Mouse (Mus musculus): Measurements from ENCODE around the gene Lpo. TPM values are rescaled to one million over a fixed set of nuclear protein-coding genes. Genes with fewer than 3 reads are reported as not detected.

Gene Lpo
- polyA plus RNA-seq, 1 experiment from 2014 or later = 4.5 TPM

GRCm38 (mm10) chr11:87763511-87763987 lies 64.5 kb downstream of the Lpo start:
- ATAC-seq = peak; percentile 57
- Histone ChIP-seq H3K9me3 (ENCODE audit: control insufficient read depth, low read length) (no peaks in the 10 kb centered on the region), H3K27me3 (replicated peaks; ENCODE audit: control insufficient read depth, insufficient read depth, low read length) (no peaks in the 10 kb centered on the region), H3K9ac (ENCODE audit: low read depth, low read length) (peak overlapping the region; percentile 83), H3K36me3 (ENCODE audit: control insufficient read depth, insufficient read depth, low read length) (0 out of 2 replicates have a peak, but pooled peaks cover 3% of the 10 kb centered on the region), H3K4me3 (ENCODE audit: low read length) (peak overlapping the region; percentile 73), H3K27ac (ENCODE audit: low read depth, low read length) (peak overlapping the region; percentile 44), H3K4me1 (ENCODE audit: control insufficient read depth, insufficient read depth, low read depth, low read length) (peaks cover 27% of the 10 kb centered on the region), H3K4me2 (ENCODE audit: low read length) (peak overlapping the region; percentile 93)
- under 1% methylated on average over 17 of the region's 17 CpGs for WGBS

- no peaks in the 10 kb centered on the region for H3K9me3 ChIP-seq (ENCODE audit: control insufficient read depth, low read length)
- peak overlapping the region; percentile 44 for H3K27ac ChIP-seq (ENCODE audit: low read depth, low read length)
- peak overlapping the region; percentile 83 for H3K9ac ChIP-seq (ENCODE audit: low read depth, low read length)
- no peaks in the 10 kb centered on the region for H3K36me3 ChIP-seq (ENCODE audit: control insufficient read depth, insufficient read depth, low read length)
- 31% methylated on average over 12 of the region's 12 CpGs for WGBS
- H3K4me2 ChIP-seq (ENCODE audit: low read length) = peak overlapping the region; percentile 93
- H3K4me3 ChIP-seq (ENCODE audit: low read length) = peak overlapping the region; percentile 73
- peaks cover 27% of the 10 kb centered on the region for H3K4me1 ChIP-seq (ENCODE audit: control insufficient read depth, insufficient read depth, low read depth, low read length)
- ATAC-seq = no peak
- H3K27me3 ChIP-seq (replicated peaks; ENCODE audit: control insufficient read depth, insufficient read depth, low read length) = no peaks in the 10 kb centered on the region
Measured at GRCm38 (mm10) chr11:87762702-87763385, 65.2 kb downstream of the Lpo start.

- peak overlapping the region; percentile 73 for H3K4me3 ChIP-seq (ENCODE audit: low read length)
- H3K27ac ChIP-seq (ENCODE audit: low read depth, low read length) = no peak overlapping the region; the same call in 1 of the 2 replicates
- peak overlapping the region; percentile 83 for H3K9ac ChIP-seq (ENCODE audit: low read depth, low read length)
- no peaks in the 10 kb centered on the region for H3K27me3 ChIP-seq (replicated peaks; ENCODE audit: control insufficient read depth, insufficient read depth, low read length)
- H3K36me3 ChIP-seq (ENCODE audit: control insufficient read depth, insufficient read depth, low read length) = no peaks in the 10 kb centered on the region
- no peak for ATAC-seq
- peak overlapping the region; percentile 93 for H3K4me2 ChIP-seq (ENCODE audit: low read length)
- no peaks in the 10 kb centered on the region for H3K9me3 ChIP-seq (ENCODE audit: control insufficient read depth, low read length)
- 66% methylated on average over 14 of the region's 14 CpGs for WGBS
- H3K4me1 ChIP-seq (ENCODE audit: control insufficient read depth, insufficient read depth, low read depth, low read length) = peaks cover 27% of the 10 kb centered on the region
Measured at GRCm38 (mm10) chr11:87761806-87762701, 66.0 kb downstream of the Lpo start.

- ATAC-seq = no peak
- Histone ChIP-seq H3K9ac (ENCODE audit: low read depth, low read length) (peak overlapping the region; percentile 83), H3K27ac (ENCODE audit: low read depth, low read length) (no peak overlapping the region; the same call in 1 of the 2 replicates), H3K4me2 (ENCODE audit: low read length) (peak overlapping the region; percentile 93), H3K4me3 (ENCODE audit: low read length) (peak overlapping the region; percentile 73), H3K9me3 (ENCODE audit: control insufficient read depth, low read length) (no peaks in the 10 kb centered on the region), H3K4me1 (ENCODE audit: control insufficient read depth, insufficient read depth, low read depth, low read length) (peaks cover 27% of the 10 kb centered on the region), H3K27me3 (replicated peaks; ENCODE audit: control insufficient read depth, insufficient read depth, low read length) (no peaks in the 10 kb centered on the region), H3K36me3 (ENCODE audit: control insufficient read depth, insufficient read depth, low read length) (no peaks in the 10 kb centered on the region)
- 51% methylated on average over 11 of the region's 11 CpGs for WGBS
Measured at GRCm38 (mm10) chr11:87761181-87761721, 66.8 kb downstream of the Lpo start.

- ATAC-seq = peak; percentile 86
- Histone ChIP-seq H3K36me3 (ENCODE audit: control insufficient read depth, insufficient read depth, low read length) (no peaks in the 10 kb centered on the region), H3K27ac (ENCODE audit: low read depth, low read length) (peak within 1 kb of the TSS; percentile 82), H3K9me3 (ENCODE audit: control insufficient read depth, low read length) (no peaks in the 10 kb centered on the region), H3K4me1 (ENCODE audit: control insufficient read depth, insufficient read depth, low read depth, low read length) (peaks cover 27% of the 10 kb centered on the region), H3K4me2 (ENCODE audit: low read length) (peak within 1 kb of the TSS; percentile 93), H3K4me3 (ENCODE audit: low read length) (peak within 1 kb of the TSS; percentile 73), H3K27me3 (replicated peaks; ENCODE audit: control insufficient read depth, insufficient read depth, low read length) (no peaks in the 10 kb centered on the region), H3K9ac (ENCODE audit: low read depth, low read length) (peak within 1 kb of the TSS; percentile 83)
- WGBS = 4% methylated on average over 23 of the region's 23 CpGs
Measured at GRCm38 (mm10) chr11:87760301-87761081, 67.6 kb downstream of the Lpo start, which contains the start of gene Tspoap1. TSS of gene Tspoap1 (plus strand) at chr11:87760541.

- Histone ChIP-seq H3K4me1 (ENCODE audit: control insufficient read depth, insufficient read depth, low read depth, low read length) (peaks cover 18% of the 10 kb centered on the region), H3K4me3 (ENCODE audit: low read length) (no peak overlapping the region; the same call in 1 of the 2 replicates), H3K27me3 (replicated peaks; ENCODE audit: control insufficient read depth, insufficient read depth, low read length) (no peaks in the 10 kb centered on the region), H3K9ac (ENCODE audit: low read depth, low read length) (no peak overlapping the region; the same call in 1 of the 2 replicates), H3K36me3 (ENCODE audit: control insufficient read depth, insufficient read depth, low read length) (no peaks in the 10 kb centered on the region), H3K9me3 (ENCODE audit: control insufficient read depth, low read length) (no peaks in the 10 kb centered on the region), H3K4me2 (ENCODE audit: low read length) (peak overlapping the region; percentile 93), H3K27ac (ENCODE audit: low read depth, low read length) (peak overlapping the region; percentile 82; the same call in 1 of the 2 replicates)
- 3% methylated on average over 3 of the region's 3 CpGs for WGBS
- ATAC-seq = no peak
Measured at GRCm38 (mm10) chr11:87759609-87760005, 68.5 kb downstream of the Lpo start.

- Histone ChIP-seq H3K9ac (ENCODE audit: low read depth, low read length) (no peak overlapping the region), H3K27ac (ENCODE audit: low read depth, low read length) (no peak overlapping the region), H3K4me3 (ENCODE audit: low read length) (no peak overlapping the region), H3K9me3 (ENCODE audit: control insufficient read depth, low read length) (no peaks in the 10 kb centered on the region), H3K4me1 (ENCODE audit: control insufficient read depth, insufficient read depth, low read depth, low read length) (peaks cover 17% of the 10 kb centered on the region), H3K27me3 (replicated peaks; ENCODE audit: control insufficient read depth, insufficient read depth, low read length) (no peaks in the 10 kb centered on the region), H3K36me3 (ENCODE audit: control insufficient read depth, insufficient read depth, low read length) (no peaks in the 10 kb centered on the region), H3K4me2 (ENCODE audit: low read length) (no peak overlapping the region)
- no peak for ATAC-seq
- WGBS = 82% methylated on average over 4 of the region's 4 CpGs
Measured at GRCm38 (mm10) chr11:87758957-87759608, 69.0 kb downstream of the Lpo start.

Data from hindbrain, embryonic 16.5 days (tissue).